14 mouse cellular contexts compared by ENCODE assay signal in genomic region chr14:76478616-76479015, GRCm38 (mm10).
DNase-seq lines count a peak whose midpoint lies in the region; ATAC-seq and TF ChIP-seq lines count a peak whose summit lies in the region.
"Had no signal": no experiment of that assay in that cellular context is flagged by ENCODE, and none has a peak within 500 bp of the region (broad histone marks: within the 10 kb centered on the region; RNA-seq: fewer than 3 reads in every experiment).

No protein-coding gene starts in this region.

- TF ChIP-seq CTCF in lung, embryonic 14.5 days (IDR thresholded peaks at IDR 0.05; ENCODE audit: low read depth): no peak
- no peak for TF ChIP-seq CTCF in Patski (IDR thresholded peaks at IDR 0.05)
- TF ChIP-seq CTCF in embryonic fibroblast, embryonic 13.5 days (IDR thresholded peaks at IDR 0.05; ENCODE audit: borderline replicate concordance, insufficient read depth, low read length): no peak

- DNase-seq in embryo, embryonic 10 days (ENCODE audit: low spot score): peak; percentile 55
- no peak for DNase-seq in embryo, embryonic 9.5 days (ENCODE audit: extremely low spot score)
- DNase-seq in lung, embryonic 14.5 days: peak; percentile 52
- no peak for DNase-seq in lung, postnatal 36 days
- DNase-seq in Patski (ENCODE audit: low read depth, low spot score): no peak
- no peak for DNase-seq in c-Kit-positive CD71-positive TER-119-positive erythroid progenitor cells, embryonic 14.5 days (ENCODE audit: low spot score)
- DNase-seq in left cerebral cortex, postnatal 14 days (ENCODE audit: low spot score in 2 of 2): no peak
- DNase-seq: B cell, adult 2 months; cerebellum, adult 11-12 months; kidney, postnatal 14 days; layer of hippocampus, postnatal 36 days had no signal

- WGBS in lung, embryonic 14.5 days: 38% methylated on average over 6 of the region's 6 CpGs

- no peak for TF ChIP-seq POLR2A in embryonic fibroblast, embryonic 13.5 days (IDR thresholded peaks at IDR 0.05; ENCODE audit: low read depth, low read length)

- no peak overlapping the region for H3K27ac ChIP-seq in lung, embryonic 14.5 days (ENCODE audit: low read depth)
- H3K27ac ChIP-seq in embryonic fibroblast, embryonic 13.5 days (ENCODE audit: insufficient read depth, low read length): peak overlapping the region; percentile 89

- no peaks in the 10 kb centered on the region for H3K9me3 ChIP-seq in lung, embryonic 14.5 days (ENCODE audit: low read depth, low read length)
- H3K9me3 ChIP-seq: heart, embryonic 10.5 days had no signal

- in situ Hi-C loops in Patski (cut with MboI; ENCODE audit: low pct_unique_long_range_greater_than_20kb): loop anchor here (25.0 kb wide), 1 partner anchor 1009 kb away; no protein-coding TSS in a partner anchor

- no peak overlapping the region for H3K4me3 ChIP-seq in lung, embryonic 14.5 days (ENCODE audit: low read depth, low read length)
- no peak overlapping the region for H3K4me3 ChIP-seq in embryonic fibroblast, embryonic 13.5 days (ENCODE audit: insufficient read depth, low read length)
- H3K4me3 ChIP-seq: heart, embryonic 10.5 days had no signal

- no peaks in the 10 kb centered on the region for H3K27me3 ChIP-seq in lung, embryonic 14.5 days (ENCODE audit: insufficient read depth, low read length)
- no peaks in the 10 kb centered on the region for H3K27me3 ChIP-seq in Patski

- intact Hi-C loops in left cerebral cortex, postnatal 14 days (cut with DNase I): loop anchor here (5.0 kb wide), 1 partner anchor 534 kb away; no protein-coding TSS in a partner anchor

- H3K4me2 ChIP-seq in lung, embryonic 14.5 days: no peak overlapping the region

- CTCF ChIA-PET in Patski (lab: Charles Lee): interaction anchor here (1.0 to 1.7 kb wide), 3 partner anchors 24 to 534 kb away, joined by 3 to 6 read pairs (median 4); no protein-coding TSS in a partner anchor

- no peaks in the 10 kb centered on the region for H3K36me3 ChIP-seq in lung, embryonic 14.5 days (ENCODE audit: insufficient read depth)
- H3K36me3 ChIP-seq: heart, embryonic 10.5 days had no signal

- POLR2A ChIA-PET in Patski (lab: Charles Lee): interaction anchor here (0.6 to 5.3 kb wide), 3 partner anchors 26 to 1037 kb away, joined by 3 to 31 read pairs (median 3); no protein-coding TSS in a partner anchor

- H3K9ac ChIP-seq in lung, embryonic 14.5 days: no peak overlapping the region

- no peak for ATAC-seq in lung, embryonic 14.5 days (ENCODE audit: insufficient read depth)
- ATAC-seq in Patski: peak; percentile 55
- ATAC-seq: hindbrain, embryonic 16.5 days had no signal

- no peaks in the 10 kb centered on the region for H3K4me1 ChIP-seq in lung, embryonic 14.5 days (ENCODE audit: insufficient read depth)
- H3K4me1 ChIP-seq in embryonic fibroblast, embryonic 13.5 days (ENCODE audit: control insufficient read depth, insufficient read depth, low read length): peaks cover 28% of the 10 kb centered on the region

Comparison
In these comparisons a context has a peak if more than half of its experiments do, and no peak if none do; other contexts are left out.
1. DNase-seq: peak in embryo, embryonic 10 days (single experiment) and lung, embryonic 14.5 days (single experiment); none in embryo, embryonic 9.5 days (single experiment), lung, postnatal 36 days (single experiment), Patski (single experiment), c-Kit-positive CD71-positive TER-119-positive erythroid progenitor cells, embryonic 14.5 days (single experiment) and left cerebral cortex, postnatal 14 days (0 of 2).